Mouse (Mus musculus) brain, embryonic 14.5 days (tissue): ENCODE data around the gene Naaladl2.

ENCODE experiments used
- CTCF ChIP-seq: fragments of 200-500 bp; IDR thresholded peaks from 2 replicates; pipeline ENCODE4 v1.5.1; 2012; ENCODE audit warnings: inconsistent platforms, mild to moderate bottlenecking, moderate library complexity, borderline replicate concordance; ENCODE audit not compliant: insufficient read depth, insufficient read length; ENCODE audit errors: extremely low read depth
- POLR2A ChIP-seq: fragments of 200-500 bp; IDR thresholded peaks from 2 replicates; pipeline ENCODE4 v1.6.1; 2012; ENCODE audit warnings: mild to moderate bottlenecking, inconsistent platforms, borderline replicate concordance; ENCODE audit not compliant: poor library complexity, insufficient read depth, insufficient read length, severe bottlenecking; ENCODE audit errors: extremely low read depth

GRCm38 (mm10) chr3:24714770-24715169 lies 429.3 kb downstream of the Naaladl2 start:
- TF ChIP-seq CTCF (no peak), POLR2A (no peak)
